Mouse (Mus musculus) 3T3-L1 (cell line): ENCODE results near the gene Slc41a3.
A peak's percentile ranks its signal among the peaks of the same experiment; 100 is the strongest.

Experiments
- DNase-seq: peaks from one replicate; pipeline ENCODE4 v3.0.0-alpha.2; 2015; ENCODE audit warnings: low read depth, low spot score

The Slc41a3 gene

GRCm38 (mm10) chr6:90597592-90597991, 6.9 kb upstream of the Slc41a3 start:
- no peak for DNase-seq

GRCm38 (mm10) chr6:90598197-90598596, 6.3 kb upstream of the Slc41a3 start:
- DNase-seq = no peak

- no peak for DNase-seq
These were observed 4.2 kb upstream of the Slc41a3 start for GRCm38 (mm10) chr6:90600351-90600750.

- DNase-seq = no peak
These were observed 2.8 kb upstream of the Slc41a3 start for GRCm38 (mm10) chr6:90601736-90602135.

GRCm38 (mm10) chr6:90602304-90602703, 2.2 kb upstream of the Slc41a3 start:
- no peak for DNase-seq

GRCm38 (mm10) chr6:90603126-90603525, 1.4 kb upstream of the Slc41a3 start:
- DNase-seq = no peak

- no peak for DNase-seq
These were observed 395 bp upstream of the Slc41a3 start for GRCm38 (mm10) chr6:90604130-90604529.

- peak; percentile 34 for DNase-seq
These were observed 757 bp downstream of the Slc41a3 start for GRCm38 (mm10) chr6:90605298-90605665.

- DNase-seq = peak; percentile 81
These were observed 2.0 kb downstream of the Slc41a3 start for GRCm38 (mm10) chr6:90606538-90606937.

GRCm38 (mm10) chr6:90607196-90607595, 2.7 kb downstream of the Slc41a3 start:
- peak; percentile 72 for DNase-seq

- peak; percentile 46 for DNase-seq
These were observed 3.7 kb downstream of the Slc41a3 start for GRCm38 (mm10) chr6:90608186-90608585.

- no peak for DNase-seq
These were observed 5.7 kb downstream of the Slc41a3 start for GRCm38 (mm10) chr6:90610248-90610647.

- DNase-seq = peak; percentile 32
These were observed 8.8 kb downstream of the Slc41a3 start for GRCm38 (mm10) chr6:90613277-90613676.

- DNase-seq = no peak
These were observed 10.8 kb downstream of the Slc41a3 start for GRCm38 (mm10) chr6:90615362-90615761.

GRCm38 (mm10) chr6:90615991-90616390, 11.5 kb downstream of the Slc41a3 start:
- DNase-seq = no peak

- no peak for DNase-seq
These were observed 12.0 kb downstream of the Slc41a3 start for GRCm38 (mm10) chr6:90616481-90616880.

GRCm38 (mm10) chr6:90618274-90618673, 13.7 kb downstream of the Slc41a3 start:
- DNase-seq = no peak

- peak; percentile 24 for DNase-seq
These were observed 14.5 kb downstream of the Slc41a3 start for GRCm38 (mm10) chr6:90618821-90619636.

GRCm38 (mm10) chr6:90619936-90620335, 15.4 kb downstream of the Slc41a3 start:
- DNase-seq = no peak

GRCm38 (mm10) chr6:90620791-90621583, 16.5 kb downstream of the Slc41a3 start:
- DNase-seq = no peak

GRCm38 (mm10) chr6:90621584-90621890, 17.0 kb downstream of the Slc41a3 start:
- DNase-seq = no peak

- no peak for DNase-seq
These were observed 18.4 kb downstream of the Slc41a3 start for GRCm38 (mm10) chr6:90622758-90623455.
